Mouse (Mus musculus) liver, embryonic 13.5 days (tissue): Measurements from ENCODE around the gene Runx1. TPM values are rescaled to one million over a fixed set of nuclear protein-coding genes. Genes with fewer than 3 reads are reported as not detected.

Source experiments
- ATAC-seq: fragments of 200-750 bp; cut with Nextera tagmentation; 2 replicates; pipeline ENCODE4 v1.8.0; 2017; ENCODE audit warnings: low read depth, mild to moderate bottlenecking, moderate number of reproducible peaks, moderate library complexity
- DNase-seq: peaks from one replicate; pipeline ENCODE4 v3.0.0; 2022
- H3K27ac ChIP-seq: fragments of 300-500 bp; sonication (generic); 2 replicates; pipeline ENCODE4 v1.5.1; 2015; ENCODE audit warnings: moderate library complexity, mild to moderate bottlenecking, inconsistent platforms
- H3K27me3 ChIP-seq: fragments of 300-500 bp; sonication (generic); 2 replicates; pipeline ENCODE4 v1.6.1; 2015; ENCODE audit warnings: mild to moderate bottlenecking, inconsistent platforms
- H3K36me3 ChIP-seq: fragments of 300-500 bp; sonication (generic); 2 replicates; pipeline ENCODE4 v1.6.1; 2015; ENCODE audit warnings: mild to moderate bottlenecking, inconsistent platforms
- H3K4me1 ChIP-seq: fragments of 300-500 bp; sonication (generic); replicated peaks from 2 replicates; pipeline ENCODE4 v1.6.1; 2015; ENCODE audit warnings: inconsistent platforms
- H3K4me2 ChIP-seq: fragments of 300-500 bp; sonication (generic); 2 replicates; pipeline ENCODE4 v1.6.1; 2015; ENCODE audit warnings: inconsistent platforms, mild to moderate bottlenecking, moderate library complexity
- H3K4me3 ChIP-seq: fragments of 300-500 bp; sonication (generic); replicated peaks from 2 replicates; pipeline ENCODE4 v1.5.1; 2015; ENCODE audit warnings: mild to moderate bottlenecking, inconsistent platforms
- H3K9ac ChIP-seq: fragments of 300-500 bp; sonication (generic); 2 replicates; pipeline ENCODE4 v1.6.1; 2015; ENCODE audit warnings: mild to moderate bottlenecking, inconsistent platforms
- H3K9me3 ChIP-seq: fragments of 300-500 bp; sonication (generic); replicated peaks from 2 replicates; pipeline ENCODE4 v1.6.1; 2016; ENCODE audit warnings: inconsistent platforms
- WGBS: fragments of 180-500 bp; shearing (Covaris S2); methylation state at CpG from one replicate; pipeline ENCODE4 v1.1.7; 2015; ENCODE audit not compliant: insufficient replicate concordance; 5-methylcytosine and 5-hydroxymethylcytosine counted together
- polyA plus RNA-seq: library from polyadenylated mRNA; unstranded; fragments of >200 nt; fragmentation: Nextera tagmentation; extraction: Ambion mirVana; gene quantifications from 2 replicates; pipeline ENCODE4 v1.2.1, GENCODE M21; 2015

The Runx1 gene
- polyA plus RNA-seq, 1 experiment from 2014 or later = 5.9 TPM

GRCm38 (mm10) chr16:92627262-92627661, 198.7 kb downstream of the Runx1 start:
- DNase-seq (no peak), ATAC-seq (no peak)
- H3K9me3 ChIP-seq = no peaks in the 10 kb centered on the region
- no peak overlapping the region for H3K9ac ChIP-seq
- H3K4me1 ChIP-seq = no peaks in the 10 kb centered on the region
- no peaks in the 10 kb centered on the region for H3K27me3 ChIP-seq
- H3K4me3 ChIP-seq = no peak overlapping the region
- H3K27ac ChIP-seq = no peak overlapping the region
- H3K4me2 ChIP-seq = no peak overlapping the region
- H3K36me3 ChIP-seq = peaks cover 25% of the 10 kb centered on the region
- 80% methylated on average over 6 of the region's 6 CpGs for WGBS

- peaks cover 28% of the 10 kb centered on the region for H3K36me3 ChIP-seq
- no peak overlapping the region for H3K9ac ChIP-seq
- no peak overlapping the region for H3K4me3 ChIP-seq
- DNase-seq (no peak), ATAC-seq (no peak)
- H3K4me1 ChIP-seq = no peaks in the 10 kb centered on the region
- WGBS = 93% methylated on average over 11 of the region's 11 CpGs
- no peak overlapping the region for H3K27ac ChIP-seq
- H3K4me2 ChIP-seq = no peak overlapping the region
- H3K27me3 ChIP-seq = no peaks in the 10 kb centered on the region
- H3K9me3 ChIP-seq = no peaks in the 10 kb centered on the region
Observed at GRCm38 (mm10) chr16:92623953-92624352, 202.0 kb downstream of the Runx1 start.

GRCm38 (mm10) chr16:92621859-92622258, 204.1 kb downstream of the Runx1 start:
- no peak overlapping the region for H3K27ac ChIP-seq
- no peak for ATAC-seq
- H3K9ac ChIP-seq = no peak overlapping the region
- no peaks in the 10 kb centered on the region for H3K9me3 ChIP-seq
- 75% methylated on average over 8 of the region's 8 CpGs for WGBS
- H3K4me2 ChIP-seq = no peak overlapping the region
- H3K4me1 ChIP-seq = no peaks in the 10 kb centered on the region
- H3K27me3 ChIP-seq = no peaks in the 10 kb centered on the region
- no peak for DNase-seq
- H3K36me3 ChIP-seq = peaks cover 24% of the 10 kb centered on the region
- no peak overlapping the region for H3K4me3 ChIP-seq

- Histone ChIP-seq H3K27me3 (no peaks in the 10 kb centered on the region), H3K4me1 (no peaks in the 10 kb centered on the region), H3K27ac (no peak overlapping the region), H3K9me3 (no peaks in the 10 kb centered on the region), H3K4me2 (no peak overlapping the region), H3K36me3 (peaks cover 23% of the 10 kb centered on the region), H3K4me3 (no peak overlapping the region), H3K9ac (no peak overlapping the region)
- ATAC-seq (no peak), DNase-seq (no peak)
- 59% methylated on average over 10 of the region's 10 CpGs for WGBS
Observed at GRCm38 (mm10) chr16:92620841-92621518, 205.0 kb downstream of the Runx1 start.

GRCm38 (mm10) chr16:92616839-92617238, 209.1 kb downstream of the Runx1 start:
- H3K9ac ChIP-seq = no peak overlapping the region
- no peaks in the 10 kb centered on the region for H3K27me3 ChIP-seq
- H3K9me3 ChIP-seq = no peaks in the 10 kb centered on the region
- H3K36me3 ChIP-seq = peaks cover 30% of the 10 kb centered on the region
- ATAC-seq (no peak), DNase-seq (no peak)
- no peak overlapping the region for H3K4me3 ChIP-seq
- no peak overlapping the region for H3K27ac ChIP-seq
- no peak overlapping the region for H3K4me2 ChIP-seq
- 76% methylated on average over 2 of the region's 2 CpGs for WGBS
- no peaks in the 10 kb centered on the region for H3K4me1 ChIP-seq

- ATAC-seq = no peak
- no peaks in the 10 kb centered on the region for H3K27me3 ChIP-seq
- H3K27ac ChIP-seq = no peak overlapping the region
- no peak overlapping the region for H3K4me2 ChIP-seq
- DNase-seq = no peak
- WGBS = 86% methylated on average over 15 of the region's 15 CpGs
- H3K9me3 ChIP-seq = no peaks in the 10 kb centered on the region
- H3K36me3 ChIP-seq = peaks cover 36% of the 10 kb centered on the region
- H3K4me3 ChIP-seq = no peak overlapping the region
- no peaks in the 10 kb centered on the region for H3K4me1 ChIP-seq
- no peak overlapping the region for H3K9ac ChIP-seq
Observed at GRCm38 (mm10) chr16:92615234-92615799, 210.6 kb downstream of the Runx1 start.

- no peaks in the 10 kb centered on the region for H3K27me3 ChIP-seq
- ATAC-seq (no peak), DNase-seq (no peak)
- no peaks in the 10 kb centered on the region for H3K9me3 ChIP-seq
- 75% methylated on average over 8 of the region's 8 CpGs for WGBS
- H3K4me1 ChIP-seq = no peaks in the 10 kb centered on the region; the same call in 1 of the 2 replicates
- H3K4me3 ChIP-seq = no peak overlapping the region
- no peak overlapping the region for H3K27ac ChIP-seq
- H3K4me2 ChIP-seq = no peak overlapping the region
- H3K36me3 ChIP-seq = peaks cover 35% of the 10 kb centered on the region
- no peak overlapping the region for H3K9ac ChIP-seq
Observed at GRCm38 (mm10) chr16:92612546-92612945, 213.4 kb downstream of the Runx1 start.

- no peak for DNase-seq
Observed at GRCm38 (mm10) chr16:92611641-92612149, 214.3 kb downstream of the Runx1 start.

GRCm38 (mm10) chr16:92610464-92610863, 215.5 kb downstream of the Runx1 start:
- no peaks in the 10 kb centered on the region; the same call in 1 of the 2 replicates for H3K4me1 ChIP-seq
- 69% methylated on average over 8 of the region's 8 CpGs for WGBS
- H3K27ac ChIP-seq = no peak overlapping the region

More at GRCm38 (mm10) chr16:92611641-92612149, 214.3 kb downstream of the Runx1 start:
- H3K27me3 ChIP-seq = no peaks in the 10 kb centered on the region
- no peak overlapping the region for H3K4me3 ChIP-seq
- H3K4me2 ChIP-seq = no peak overlapping the region
- no peak overlapping the region for H3K27ac ChIP-seq
- no peaks in the 10 kb centered on the region; the same call in 1 of the 2 replicates for H3K4me1 ChIP-seq
- no peak for ATAC-seq
- no peak overlapping the region for H3K9ac ChIP-seq
- 86% methylated on average over 12 of the region's 12 CpGs for WGBS
- H3K9me3 ChIP-seq = no peaks in the 10 kb centered on the region
- peaks cover 38% of the 10 kb centered on the region for H3K36me3 ChIP-seq

GRCm38 (mm10) chr16:92609717-92610077, 216.3 kb downstream of the Runx1 start:
- peaks cover 51% of the 10 kb centered on the region for H3K36me3 ChIP-seq
- 81% methylated on average over 11 of the region's 11 CpGs for WGBS
- no peak for ATAC-seq
- H3K27ac ChIP-seq = no peak overlapping the region
- no peak overlapping the region for H3K4me3 ChIP-seq
- H3K4me2 ChIP-seq = no peak overlapping the region
- no peaks in the 10 kb centered on the region; the same call in 1 of the 2 replicates for H3K4me1 ChIP-seq
- no peak for DNase-seq
- H3K9ac ChIP-seq = no peak overlapping the region
- no peaks in the 10 kb centered on the region for H3K9me3 ChIP-seq
- no peaks in the 10 kb centered on the region for H3K27me3 ChIP-seq

More at GRCm38 (mm10) chr16:92610464-92610863, 215.5 kb downstream of the Runx1 start:
- no peak overlapping the region for H3K4me3 ChIP-seq
- H3K27me3 ChIP-seq = no peaks in the 10 kb centered on the region
- DNase-seq (no peak), ATAC-seq (no peak)
- no peak overlapping the region for H3K4me2 ChIP-seq
- no peaks in the 10 kb centered on the region for H3K9me3 ChIP-seq
- H3K36me3 ChIP-seq = peaks cover 48% of the 10 kb centered on the region
- H3K9ac ChIP-seq = no peak overlapping the region

- no peaks in the 10 kb centered on the region; the same call in 1 of the 2 replicates for H3K4me1 ChIP-seq
- peaks cover 57% of the 10 kb centered on the region for H3K36me3 ChIP-seq
- no peaks in the 10 kb centered on the region for H3K27me3 ChIP-seq
- H3K4me3 ChIP-seq = no peak overlapping the region
- H3K9ac ChIP-seq = no peak overlapping the region
- ATAC-seq = no peak
- 67% methylated on average over 8 of the region's 8 CpGs for WGBS
- H3K9me3 ChIP-seq = no peaks in the 10 kb centered on the region
- no peak overlapping the region for H3K4me2 ChIP-seq
- no peak for DNase-seq
- no peak overlapping the region; the same call in 1 of the 2 replicates for H3K27ac ChIP-seq
Observed at GRCm38 (mm10) chr16:92609006-92609716, 216.8 kb downstream of the Runx1 start.
